Mouse (Mus musculus) forebrain, postnatal 0 days (tissue): ENCODE results near the gene Mylk. TPM values are rescaled to one million over a fixed set of nuclear protein-coding genes. Genes with fewer than 3 reads are reported as not detected.
A peak's percentile ranks its signal among the peaks of the same experiment; 100 is the strongest.

Source experiments
- ATAC-seq: fragments of 200-750 bp; cut with Nextera tagmentation; 2 replicates; pipeline ENCODE4 v1.8.0; 2017; ENCODE audit warnings: mild to moderate bottlenecking, moderate library complexity
- DNase-seq: peaks from one replicate; pipeline ENCODE4 v3.0.0-alpha.2; 2015
- H3K27ac ChIP-seq: fragments of 300-500 bp; sonication (generic); 2 replicates; pipeline ENCODE4 v1.5.1; 2014; ENCODE audit warnings: low read depth, mild to moderate bottlenecking, antibody characterized with exemption, low read length, moderate library complexity, mixed read lengths
- H3K27me3 ChIP-seq: fragments of 300-500 bp; sonication (generic); 2 replicates; pipeline ENCODE4 v1.6.1; 2014; ENCODE audit warnings: mild to moderate bottlenecking, low read length, mixed read lengths; ENCODE audit not compliant: insufficient read depth
- H3K36me3 ChIP-seq: fragments of 300-500 bp; sonication (generic); 2 replicates; pipeline ENCODE4 v1.6.1; 2014; ENCODE audit warnings: mild to moderate bottlenecking, moderate library complexity; ENCODE audit not compliant: insufficient read depth
- H3K4me1 ChIP-seq: fragments of 300-500 bp; sonication (generic); 2 replicates; pipeline ENCODE4 v1.6.1; 2014; ENCODE audit warnings: antibody characterized with exemption; ENCODE audit not compliant: insufficient read depth
- H3K4me2 ChIP-seq: fragments of 300-500 bp; sonication (generic); 2 replicates; pipeline ENCODE4 v1.6.1; 2014; ENCODE audit warnings: low read depth, mild to moderate bottlenecking, moderate library complexity
- H3K4me3 ChIP-seq: fragments of 300-500 bp; sonication (generic); 2 replicates; pipeline ENCODE4 v1.5.1; 2014; ENCODE audit warnings: low read depth, low read length, mixed read lengths
- H3K9ac ChIP-seq: fragments of 300-500 bp; sonication (generic); 2 replicates; pipeline ENCODE4 v1.6.1; 2014; ENCODE audit warnings: mild to moderate bottlenecking
- H3K9me3 ChIP-seq: fragments of 300-500 bp; sonication (generic); 2 replicates; pipeline ENCODE4 v1.6.1; 2016; ENCODE audit warnings: low read length
- CTCF ChIP-seq: sonication (generic); IDR thresholded peaks from 2 replicates; pipeline ENCODE4 v1.5.1; 2016; ENCODE audit warnings: antibody characterized with exemption, control low read depth, low read depth
- WGBS: fragments of 180-500 bp; shearing (Covaris S2); extraction: QIAGEN DNeasy Blood & Tissue Kit; methylation state at CpG from one replicate; pipeline ENCODE4 v1.1.7; 2014; 5-methylcytosine and 5-hydroxymethylcytosine counted together
- polyA plus RNA-seq: library from polyadenylated mRNA; unstranded; fragments of >200 nt; fragmentation: Nextera tagmentation; extraction: Ambion mirVana; gene quantifications from 2 replicates; pipeline ENCODE4 v1.2.1, GENCODE M21; 2015
- total RNA-seq: library from RNA; depleted of rRNA; stranded (reverse); fragments of >200 nt; gene quantifications from 2 replicates; pipeline ENCODE4 v1.2.3, GENCODE M21; 2014

Mylk gene
- total and polyA plus RNA-seq, 2 experiments from 2014 or later, result 2.9 to 11.2 TPM

DNA sequence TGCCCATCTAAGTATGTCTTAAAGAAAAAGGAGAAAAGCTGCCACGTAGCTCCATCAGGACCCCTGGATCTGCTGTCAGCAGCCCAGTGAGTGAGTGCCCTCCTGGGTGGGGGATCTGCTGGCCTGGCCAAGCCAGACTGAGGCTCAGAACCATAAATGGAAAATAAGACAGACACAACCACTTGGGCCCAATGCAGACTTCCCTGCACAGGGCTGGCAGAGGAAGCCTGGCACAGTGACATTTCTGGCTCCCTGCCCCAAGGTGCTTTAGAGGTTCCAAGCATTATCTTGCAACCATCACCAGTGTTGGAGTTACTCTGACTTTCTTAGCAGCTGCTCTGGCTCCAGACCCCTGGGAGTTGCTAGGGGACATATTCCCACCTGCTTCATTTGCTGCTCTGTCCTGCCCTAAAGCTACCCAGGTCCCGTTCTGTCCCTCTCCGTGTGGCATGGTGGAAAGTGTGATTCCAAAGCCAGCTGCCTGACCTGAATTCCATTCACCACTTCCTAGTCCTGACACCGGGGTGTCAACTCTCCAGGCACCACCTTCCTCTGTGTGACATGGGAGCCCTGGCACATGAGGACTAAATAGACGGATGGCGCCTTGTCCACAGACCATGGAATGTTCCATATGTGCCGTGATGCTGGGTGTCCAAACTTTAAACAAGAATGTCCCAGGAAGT is 156.7 kb downstream of the Mylk start:
- no peak for ATAC-seq
- no peaks in the 10 kb centered on the region for H3K9me3 ChIP-seq
- H3K4me2 ChIP-seq, result no peak overlapping the region
- peaks cover 6% of the 10 kb centered on the region; the same call in 1 of the 2 replicates for H3K4me1 ChIP-seq
- H3K4me3 ChIP-seq, result no peak overlapping the region
- no peaks in the 10 kb centered on the region for H3K27me3 ChIP-seq
- no peaks in the 10 kb centered on the region for H3K36me3 ChIP-seq
- DNase-seq, result no peak
- H3K27ac ChIP-seq, result no peak overlapping the region
- TF ChIP-seq CTCF, result no peak
- no peak overlapping the region for H3K9ac ChIP-seq
- 77% methylated on average over 7 of the region's 7 CpGs for WGBS

DNA sequence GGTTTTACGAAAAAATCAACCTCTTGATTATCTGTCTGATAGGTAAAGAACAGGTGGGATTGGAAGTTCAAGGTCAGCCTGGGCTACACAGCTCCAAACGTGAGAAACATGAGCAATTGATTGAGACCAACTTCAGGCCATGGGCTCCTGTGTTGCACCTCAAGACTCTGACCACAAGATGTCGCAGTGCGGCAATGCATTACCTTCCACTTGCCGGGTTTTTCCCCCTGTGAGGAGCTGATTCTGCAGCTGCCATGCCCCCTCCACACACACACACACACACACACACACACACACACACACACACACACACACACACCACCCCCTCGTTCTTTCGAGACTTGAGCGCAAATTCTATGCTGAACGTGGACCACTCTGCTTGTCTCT is 157.3 kb downstream of the Mylk start:
- Histone ChIP-seq H3K4me1 (peaks cover 6% of the 10 kb centered on the region; the same call in 1 of the 2 replicates), H3K36me3 (no peaks in the 10 kb centered on the region), H3K9me3 (no peaks in the 10 kb centered on the region), H3K27me3 (no peaks in the 10 kb centered on the region), H3K4me2 (no peak overlapping the region), H3K4me3 (no peak overlapping the region), H3K9ac (no peak overlapping the region), H3K27ac (no peak overlapping the region)
- peak; percentile 94 for TF ChIP-seq CTCF
- ATAC-seq (peak; percentile 78), DNase-seq (peak; percentile 88)
- 8% methylated on average over 9 of the region's 9 CpGs for WGBS

DNA sequence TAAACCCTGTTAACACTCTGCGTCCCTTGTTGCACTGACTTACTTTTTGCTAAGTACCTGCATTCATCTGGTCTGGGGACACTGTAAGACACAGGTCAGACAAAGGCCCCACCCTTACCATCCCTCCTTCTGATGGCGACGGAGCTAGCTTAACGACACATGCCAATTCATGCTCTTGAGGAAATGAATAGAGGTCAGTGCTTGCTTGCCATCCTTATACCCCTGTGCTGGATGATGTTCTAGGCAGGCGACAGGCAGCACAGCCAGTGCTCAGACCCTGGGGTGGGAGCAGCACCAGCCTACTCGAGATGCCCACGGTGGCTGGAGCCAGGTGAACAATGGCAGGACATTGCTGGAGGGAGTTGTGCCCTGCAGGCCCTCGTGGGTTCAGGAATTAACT is 157.8 kb downstream of the Mylk start:
- ATAC-seq (no peak), DNase-seq (no peak)
- whole genome bisulfite sequencing, result 76% methylated on average over 8 of the region's 8 CpGs
- H3K4me2 ChIP-seq, result no peak overlapping the region
- no peak for TF ChIP-seq CTCF
- H3K9ac ChIP-seq, result no peak overlapping the region
- peaks cover 6% of the 10 kb centered on the region; the same call in 1 of the 2 replicates for H3K4me1 ChIP-seq
- no peaks in the 10 kb centered on the region for H3K27me3 ChIP-seq
- no peaks in the 10 kb centered on the region for H3K9me3 ChIP-seq
- no peaks in the 10 kb centered on the region for H3K36me3 ChIP-seq
- H3K4me3 ChIP-seq, result no peak overlapping the region
- H3K27ac ChIP-seq, result no peak overlapping the region

DNA sequence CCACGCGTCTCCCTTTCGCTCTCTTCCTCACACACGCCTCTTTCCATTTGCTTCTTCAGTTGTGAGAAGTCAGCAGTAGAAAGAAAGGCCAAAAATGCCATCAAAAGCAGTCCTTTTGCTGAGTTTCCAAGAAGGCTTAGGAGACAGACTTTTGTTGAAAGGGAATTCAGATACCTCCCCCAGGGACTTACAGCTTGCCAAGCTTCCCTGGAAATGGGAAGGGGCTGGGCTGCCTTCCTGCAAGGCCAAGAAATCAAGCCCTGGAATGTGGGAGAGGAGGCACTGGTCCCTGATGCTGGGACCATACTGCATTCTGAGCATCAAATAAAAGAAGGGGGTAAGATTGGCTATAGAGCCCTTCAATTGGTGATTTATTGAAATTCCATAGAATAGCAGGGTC is 159.9 kb downstream of the Mylk start:
- Histone ChIP-seq H3K4me3 (no peak overlapping the region), H3K4me2 (no peak overlapping the region), H3K9ac (no peak overlapping the region), H3K27me3 (no peaks in the 10 kb centered on the region), H3K36me3 (no peaks in the 10 kb centered on the region), H3K4me1 (no peaks in the 10 kb centered on the region), H3K9me3 (no peaks in the 10 kb centered on the region), H3K27ac (no peak overlapping the region)
- TF ChIP-seq CTCF, result no peak
- WGBS, result 76% methylated on average over 4 of the region's 4 CpGs
- ATAC-seq, result no peak
- no peak for DNase-seq

DNA sequence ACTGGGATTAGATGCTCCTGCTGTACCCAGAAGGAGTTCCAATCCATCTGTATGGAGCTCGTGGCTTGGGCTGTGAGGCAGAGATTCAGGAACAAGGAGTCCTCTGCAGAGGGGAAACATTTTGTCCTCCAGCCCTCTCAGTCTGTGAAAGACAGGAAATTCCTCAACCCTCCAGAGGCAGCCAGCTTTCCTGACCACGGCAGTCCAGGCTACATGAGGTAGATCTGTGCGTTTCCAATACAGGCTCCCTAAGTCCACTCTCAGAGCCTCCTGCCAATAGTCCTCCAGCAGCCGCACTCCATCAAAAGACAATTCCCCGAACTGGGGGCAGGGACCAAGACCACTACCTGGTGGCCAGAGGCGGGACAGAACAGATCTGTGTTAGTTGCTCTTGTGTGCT is 164.4 kb downstream of the Mylk start:
- Histone ChIP-seq H3K4me3 (no peak overlapping the region), H3K27me3 (no peaks in the 10 kb centered on the region), H3K36me3 (no peaks in the 10 kb centered on the region), H3K4me2 (no peak overlapping the region), H3K4me1 (no peaks in the 10 kb centered on the region), H3K9ac (no peak overlapping the region), H3K9me3 (no peaks in the 10 kb centered on the region), H3K27ac (no peak overlapping the region)
- DNase-seq (no peak), ATAC-seq (no peak)
- TF ChIP-seq CTCF, result no peak
- 86% methylated on average over 6 of the region's 6 CpGs for WGBS

DNA sequence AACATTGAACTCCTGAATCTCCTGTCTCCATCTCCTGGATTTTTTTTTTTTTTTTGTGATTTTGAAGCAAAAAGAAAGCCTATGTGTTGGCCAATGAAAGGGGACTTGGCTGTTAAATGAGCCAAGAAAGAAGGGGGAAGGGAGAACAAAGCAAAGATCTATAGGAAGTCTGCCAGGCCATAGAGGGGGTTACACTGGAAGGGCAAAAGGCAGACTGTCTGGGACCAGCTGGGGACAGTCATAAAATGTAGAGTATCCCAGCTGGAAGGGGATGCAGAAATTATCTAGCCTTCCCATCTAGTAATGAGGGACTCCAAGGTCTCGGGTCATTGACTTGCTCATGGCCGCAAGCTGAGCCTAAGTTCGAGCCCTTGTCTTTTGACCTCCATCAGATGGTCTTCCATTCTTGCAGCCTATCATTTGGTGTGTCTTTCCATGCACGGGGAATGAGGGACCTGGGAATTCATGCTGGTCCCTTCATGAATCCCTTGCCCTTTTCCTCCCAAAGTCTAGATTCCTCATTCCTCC is 172.4 kb downstream of the Mylk start:
- Histone ChIP-seq H3K27me3 (no peaks in the 10 kb centered on the region), H3K4me1 (no peaks in the 10 kb centered on the region), H3K36me3 (no peaks in the 10 kb centered on the region), H3K27ac (no peak overlapping the region), H3K4me3 (no peak overlapping the region), H3K9ac (no peak overlapping the region), H3K4me2 (no peak overlapping the region), H3K9me3 (no peaks in the 10 kb centered on the region)
- WGBS, result 94% methylated on average over 4 of the region's 4 CpGs
- DNase-seq (no peak), ATAC-seq (no peak)
- no peak for TF ChIP-seq CTCF

DNA sequence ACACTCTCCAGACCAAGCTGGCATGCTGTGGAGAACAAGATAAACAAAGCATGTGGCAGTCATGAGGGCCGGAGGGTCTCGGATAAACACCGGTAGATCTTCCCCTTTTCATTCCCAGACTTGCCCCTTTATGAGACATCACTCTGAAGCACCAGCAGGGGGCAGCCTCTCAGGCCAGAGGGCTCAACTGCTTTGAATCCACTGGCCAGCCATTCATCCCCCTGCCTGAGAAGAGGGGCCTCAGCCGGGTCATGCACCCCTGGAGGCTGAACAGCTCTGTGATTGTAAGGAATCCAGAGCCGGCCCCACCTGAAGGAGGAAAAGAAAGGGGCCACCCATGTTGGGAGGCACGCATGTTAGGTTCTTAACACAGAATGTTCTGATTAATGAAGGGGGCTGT is 175.2 kb downstream of the Mylk start:
- H3K36me3 ChIP-seq, result no peaks in the 10 kb centered on the region
- H3K27ac ChIP-seq, result no peak overlapping the region
- no peaks in the 10 kb centered on the region for H3K4me1 ChIP-seq
- H3K4me3 ChIP-seq, result no peak overlapping the region
- DNase-seq (no peak), ATAC-seq (no peak)
- peak; percentile 63 for TF ChIP-seq CTCF
- H3K9me3 ChIP-seq, result no peaks in the 10 kb centered on the region
- H3K27me3 ChIP-seq, result no peaks in the 10 kb centered on the region
- no peak overlapping the region for H3K9ac ChIP-seq
- H3K4me2 ChIP-seq, result no peak overlapping the region
- WGBS, result 24% methylated on average over 6 of the region's 6 CpGs
